Mouse (Mus musculus) MEL-GATA-1-ER (cell line): Measurements from ENCODE around the gene Tsg101.

ENCODE experiments used
- DNase-seq: peaks from one replicate; pipeline ENCODE4 v3.0.0-alpha.2; 2012; ENCODE audit warnings: low read depth; ENCODE audit errors: extremely low read depth

Gene Tsg101

GRCm38 (mm10) chr7:46877255-46877654, 42.5 kb downstream of the Tsg101 start:
- DNase-seq = no peak

GRCm38 (mm10) chr7:46876841-46877240, 42.9 kb downstream of the Tsg101 start:
- no peak for DNase-seq

GRCm38 (mm10) chr7:46871988-46872387, 47.8 kb downstream of the Tsg101 start:
- DNase-seq = no peak

- DNase-seq = no peak
These were observed 58.8 kb downstream of the Tsg101 start, which contains the start of gene Ldhc for GRCm38 (mm10) chr7:46860996-46861395. Ldhc (plus strand) TSS chr7:46861203.

GRCm38 (mm10) chr7:46859031-46859430, 60.7 kb downstream of the Tsg101 start:
- no peak for DNase-seq

GRCm38 (mm10) chr7:46857436-46857835, 62.3 kb downstream of the Tsg101 start:
- DNase-seq = no peak

GRCm38 (mm10) chr7:46855866-46856560, 63.8 kb downstream of the Tsg101 start:
- DNase-seq = no peak

GRCm38 (mm10) chr7:46853365-46853764, 66.4 kb downstream of the Tsg101 start:
- DNase-seq = no peak

- DNase-seq = no peak
These were observed 67.1 kb downstream of the Tsg101 start for GRCm38 (mm10) chr7:46852666-46853065.

- DNase-seq = no peak
These were observed 68.7 kb downstream of the Tsg101 start for GRCm38 (mm10) chr7:46851026-46851425.

- DNase-seq = no peak
These were observed 70.5 kb downstream of the Tsg101 start for GRCm38 (mm10) chr7:46849287-46849686.

- peak; percentile 67 for DNase-seq
These were observed 73.1 kb downstream of the Tsg101 start for GRCm38 (mm10) chr7:46846486-46847244.

GRCm38 (mm10) chr7:46845978-46846485, 73.7 kb downstream of the Tsg101 start:
- no peak for DNase-seq

- peak; percentile 77 for DNase-seq
These were observed 74.4 kb downstream of the Tsg101 start for GRCm38 (mm10) chr7:46845211-46845977.

- no peak for DNase-seq
These were observed 76.2 kb downstream of the Tsg101 start for GRCm38 (mm10) chr7:46843576-46843975.

GRCm38 (mm10) chr7:46842278-46842677, 77.5 kb downstream of the Tsg101 start:
- DNase-seq = no peak

GRCm38 (mm10) chr7:46840787-46841525, 78.8 kb downstream of the Tsg101 start, which contains the start of gene Ldha:
Ldha (plus strand) TSS chr7:46841475.
- DNase-seq = no peak

GRCm38 (mm10) chr7:46840326-46840725, 79.4 kb downstream of the Tsg101 start:
- no peak for DNase-seq

GRCm38 (mm10) chr7:46839861-46840260, 79.9 kb downstream of the Tsg101 start:
- no peak for DNase-seq

GRCm38 (mm10) chr7:46839446-46839845, 80.3 kb downstream of the Tsg101 start:
- no peak for DNase-seq
